Mouse (Mus musculus): ENCODE measurements at regions not wholly inside any gene's neighbourhood (a gene's known extent, or its start where the extent isn't known, plus 50 kb on each side); places are given as distances from the start of the nearest gene placed in this dataset.

GRCm38 (mm10) chr2:10998798-10999197, 173.1 kb upstream of the Prkcq start:
- Histone ChIP-seq H3K27ac (ENCODE audit: low read depth, low read length) (no peak overlapping the region), H3K4me1 (replicated peaks; ENCODE audit: control insufficient read depth, insufficient read depth, low read length) (no peaks in the 10 kb centered on the region), H3K4me3 (ENCODE audit: low read depth, low read length) (no peak overlapping the region), H3K4me2 (no peak overlapping the region), H3K9ac (ENCODE audit: low read depth, low read length) (no peak overlapping the region), H3K36me3 (ENCODE audit: control insufficient read depth, insufficient read depth, low read length) (no peaks in the 10 kb centered on the region), H3K9me3 (ENCODE audit: control insufficient read depth, low read length) (no peaks in the 10 kb centered on the region), H3K27me3 (replicated peaks; ENCODE audit: control insufficient read depth, insufficient read depth, low read length) (no peaks in the 10 kb centered on the region)
- DNase-seq (ENCODE audit: low spot score) (no peak), ATAC-seq (replicated peaks; ENCODE audit: low FRiP score) (no peak)
- 22% methylated on average over 1 of the region's 1 CpGs for WGBS

GRCm38 (mm10) chr2:10999217-10999618, 172.7 kb upstream of the Prkcq start:
- no peak overlapping the region for H3K9ac ChIP-seq (ENCODE audit: low read depth, low read length)
- ATAC-seq (replicated peaks; ENCODE audit: low FRiP score) (no peak), DNase-seq (ENCODE audit: low spot score) (no peak)
- H3K4me2 ChIP-seq = no peak overlapping the region
- 63% methylated on average over 1 of the region's 1 CpGs for WGBS
- H3K27me3 ChIP-seq (replicated peaks; ENCODE audit: control insufficient read depth, insufficient read depth, low read length) = no peaks in the 10 kb centered on the region
- H3K27ac ChIP-seq (ENCODE audit: low read depth, low read length) = no peak overlapping the region
- no peaks in the 10 kb centered on the region for H3K36me3 ChIP-seq (ENCODE audit: control insufficient read depth, insufficient read depth, low read length)
- H3K9me3 ChIP-seq (ENCODE audit: control insufficient read depth, low read length) = no peaks in the 10 kb centered on the region
- H3K4me1 ChIP-seq (replicated peaks; ENCODE audit: control insufficient read depth, insufficient read depth, low read length) = no peaks in the 10 kb centered on the region
- H3K4me3 ChIP-seq (ENCODE audit: low read depth, low read length) = no peak overlapping the region

- no peaks in the 10 kb centered on the region for H3K36me3 ChIP-seq (ENCODE audit: control insufficient read depth, insufficient read depth, low read length)
- no peak overlapping the region for H3K27ac ChIP-seq (ENCODE audit: low read depth, low read length)
- no peak overlapping the region for H3K4me2 ChIP-seq
- ATAC-seq (replicated peaks; ENCODE audit: low FRiP score) = no peak
- no peak overlapping the region for H3K9ac ChIP-seq (ENCODE audit: low read depth, low read length)
- 44% methylated on average over 2 of the region's 2 CpGs for WGBS
- H3K9me3 ChIP-seq (ENCODE audit: control insufficient read depth, low read length) = no peaks in the 10 kb centered on the region
- no peaks in the 10 kb centered on the region for H3K4me1 ChIP-seq (replicated peaks; ENCODE audit: control insufficient read depth, insufficient read depth, low read length)
- no peaks in the 10 kb centered on the region for H3K27me3 ChIP-seq (replicated peaks; ENCODE audit: control insufficient read depth, insufficient read depth, low read length)
- no peak overlapping the region for H3K4me3 ChIP-seq (ENCODE audit: low read depth, low read length)
- DNase-seq (ENCODE audit: low spot score) = no peak
Observed at GRCm38 (mm10) chr2:11005806-11006205, 166.1 kb upstream of the Prkcq start.

GRCm38 (mm10) chr2:11011041-11011962, 160.6 kb upstream of the Prkcq start:
- H3K27me3 ChIP-seq (replicated peaks; ENCODE audit: control insufficient read depth, insufficient read depth, low read length) = no peaks in the 10 kb centered on the region
- no peak overlapping the region for H3K4me3 ChIP-seq (ENCODE audit: low read depth, low read length)
- no peak overlapping the region for H3K4me2 ChIP-seq
- H3K9ac ChIP-seq (ENCODE audit: low read depth, low read length) = no peak overlapping the region
- H3K36me3 ChIP-seq (ENCODE audit: control insufficient read depth, insufficient read depth, low read length) = no peaks in the 10 kb centered on the region
- 66% methylated on average over 11 of the region's 11 CpGs for WGBS
- no peak for ATAC-seq (replicated peaks; ENCODE audit: low FRiP score)
- DNase-seq (ENCODE audit: low spot score) = no peak
- H3K9me3 ChIP-seq (ENCODE audit: control insufficient read depth, low read length) = no peaks in the 10 kb centered on the region
- no peak overlapping the region for H3K27ac ChIP-seq (ENCODE audit: low read depth, low read length)
- no peaks in the 10 kb centered on the region for H3K4me1 ChIP-seq (replicated peaks; ENCODE audit: control insufficient read depth, insufficient read depth, low read length)

GRCm38 (mm10) chr2:11012312-11012860, 159.5 kb upstream of the Prkcq start:
- WGBS = 71% methylated on average over 4 of the region's 4 CpGs
- no peaks in the 10 kb centered on the region for H3K36me3 ChIP-seq (ENCODE audit: control insufficient read depth, insufficient read depth, low read length)
- H3K4me1 ChIP-seq (replicated peaks; ENCODE audit: control insufficient read depth, insufficient read depth, low read length) = no peaks in the 10 kb centered on the region
- H3K27me3 ChIP-seq (replicated peaks; ENCODE audit: control insufficient read depth, insufficient read depth, low read length) = no peaks in the 10 kb centered on the region
- DNase-seq (ENCODE audit: low spot score) (no peak), ATAC-seq (replicated peaks; ENCODE audit: low FRiP score) (no peak)
- H3K9me3 ChIP-seq (ENCODE audit: control insufficient read depth, low read length) = no peaks in the 10 kb centered on the region
- no peak overlapping the region for H3K9ac ChIP-seq (ENCODE audit: low read depth, low read length)
- no peak overlapping the region for H3K27ac ChIP-seq (ENCODE audit: low read depth, low read length)
- H3K4me3 ChIP-seq (ENCODE audit: low read depth, low read length) = no peak overlapping the region
- no peak overlapping the region for H3K4me2 ChIP-seq

GRCm38 (mm10) chr2:11013154-11013553, 158.8 kb upstream of the Prkcq start:
- ATAC-seq (replicated peaks; ENCODE audit: low FRiP score) (no peak), DNase-seq (ENCODE audit: low spot score) (no peak)
- no peak overlapping the region for H3K4me2 ChIP-seq
- H3K9me3 ChIP-seq (ENCODE audit: control insufficient read depth, low read length) = no peaks in the 10 kb centered on the region
- H3K9ac ChIP-seq (ENCODE audit: low read depth, low read length) = no peak overlapping the region
- H3K36me3 ChIP-seq (ENCODE audit: control insufficient read depth, insufficient read depth, low read length) = no peaks in the 10 kb centered on the region
- H3K4me1 ChIP-seq (replicated peaks; ENCODE audit: control insufficient read depth, insufficient read depth, low read length) = no peaks in the 10 kb centered on the region
- H3K27ac ChIP-seq (ENCODE audit: low read depth, low read length) = no peak overlapping the region
- no peaks in the 10 kb centered on the region for H3K27me3 ChIP-seq (replicated peaks; ENCODE audit: control insufficient read depth, insufficient read depth, low read length)
- WGBS = 87% methylated on average over 3 of the region's 3 CpGs
- H3K4me3 ChIP-seq (ENCODE audit: low read depth, low read length) = no peak overlapping the region

GRCm38 (mm10) chr2:11016446-11016845, 155.5 kb upstream of the Prkcq start:
- H3K4me3 ChIP-seq (ENCODE audit: low read depth, low read length) = no peak overlapping the region
- no peak overlapping the region for H3K4me2 ChIP-seq
- no peaks in the 10 kb centered on the region for H3K9me3 ChIP-seq (ENCODE audit: control insufficient read depth, low read length)
- no peak for ATAC-seq (replicated peaks; ENCODE audit: low FRiP score)
- WGBS = 56% methylated on average over 1 of the region's 1 CpGs
- no peaks in the 10 kb centered on the region for H3K27me3 ChIP-seq (replicated peaks; ENCODE audit: control insufficient read depth, insufficient read depth, low read length)
- no peak for DNase-seq (ENCODE audit: low spot score)
- H3K9ac ChIP-seq (ENCODE audit: low read depth, low read length) = no peak overlapping the region
- H3K4me1 ChIP-seq (replicated peaks; ENCODE audit: control insufficient read depth, insufficient read depth, low read length) = no peaks in the 10 kb centered on the region
- no peak overlapping the region for H3K27ac ChIP-seq (ENCODE audit: low read depth, low read length)
- H3K36me3 ChIP-seq (ENCODE audit: control insufficient read depth, insufficient read depth, low read length) = no peaks in the 10 kb centered on the region

- no peaks in the 10 kb centered on the region for H3K27me3 ChIP-seq (replicated peaks; ENCODE audit: control insufficient read depth, insufficient read depth, low read length)
- H3K4me1 ChIP-seq (replicated peaks; ENCODE audit: control insufficient read depth, insufficient read depth, low read length) = no peaks in the 10 kb centered on the region
- H3K9me3 ChIP-seq (ENCODE audit: control insufficient read depth, low read length) = no peaks in the 10 kb centered on the region
- H3K9ac ChIP-seq (ENCODE audit: low read depth, low read length) = no peak overlapping the region
- H3K36me3 ChIP-seq (ENCODE audit: control insufficient read depth, insufficient read depth, low read length) = no peaks in the 10 kb centered on the region
- no peak overlapping the region for H3K4me2 ChIP-seq
- no peak for ATAC-seq (replicated peaks; ENCODE audit: low FRiP score)
- no peak for DNase-seq (ENCODE audit: low spot score)
- no peak overlapping the region for H3K4me3 ChIP-seq (ENCODE audit: low read depth, low read length)
- WGBS = 74% methylated on average over 4 of the region's 4 CpGs
- no peak overlapping the region for H3K27ac ChIP-seq (ENCODE audit: low read depth, low read length)
Observed at GRCm38 (mm10) chr2:11032891-11033290, 139.0 kb upstream of the Prkcq start.

GRCm38 (mm10) chr2:11034178-11034577, 137.7 kb upstream of the Prkcq start:
- no peak for ATAC-seq (replicated peaks; ENCODE audit: low FRiP score)
- H3K4me1 ChIP-seq (replicated peaks; ENCODE audit: control insufficient read depth, insufficient read depth, low read length) = no peaks in the 10 kb centered on the region

More at GRCm38 (mm10) chr2:11034178-11034577, 137.7 kb upstream of the Prkcq start:
- no peaks in the 10 kb centered on the region for H3K36me3 ChIP-seq (ENCODE audit: control insufficient read depth, insufficient read depth, low read length)
- no peaks in the 10 kb centered on the region for H3K9me3 ChIP-seq (ENCODE audit: control insufficient read depth, low read length)
- 66% methylated on average over 1 of the region's 1 CpGs for WGBS
- H3K9ac ChIP-seq (ENCODE audit: low read depth, low read length) = no peak overlapping the region
- no peak overlapping the region for H3K4me3 ChIP-seq (ENCODE audit: low read depth, low read length)
- H3K27ac ChIP-seq (ENCODE audit: low read depth, low read length) = no peak overlapping the region
- H3K4me2 ChIP-seq = no peak overlapping the region
- H3K27me3 ChIP-seq (replicated peaks; ENCODE audit: control insufficient read depth, insufficient read depth, low read length) = no peaks in the 10 kb centered on the region
- DNase-seq (ENCODE audit: low spot score) = no peak
